Mouse (Mus musculus): ENCODE data around the gene Lrrc75b. TPM values are rescaled to one million over a fixed set of nuclear protein-coding genes. Genes with fewer than 3 reads are reported as not detected.

Lrrc75b gene
- total and polyA plus RNA-seq, 3 experiments = not detected

DNA sequence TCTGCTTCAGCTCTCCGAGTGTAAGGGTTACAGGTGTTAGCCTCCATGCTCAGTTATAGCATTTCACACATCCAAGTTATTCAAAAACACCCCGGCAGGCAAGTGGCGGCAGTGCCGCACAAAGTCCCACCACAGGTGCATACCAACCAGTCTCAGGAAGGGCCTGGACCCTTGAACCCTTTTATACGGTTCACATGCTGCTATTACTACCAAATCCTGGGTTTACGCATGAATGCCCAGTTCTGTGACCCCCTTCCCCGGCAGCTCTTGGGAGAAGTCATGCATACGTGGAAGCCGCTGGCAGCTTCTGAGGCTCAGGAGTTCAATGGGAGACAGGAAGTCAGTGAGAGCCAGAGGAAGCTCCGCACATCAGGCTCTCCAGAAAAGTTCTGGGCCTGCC lies 13.1 kb upstream of the Lrrc75b start:
- no peak for TF ChIP-seq KAT2A (conservative IDR thresholded peaks at IDR 0.05; ENCODE audit: low read depth, low read length)
- TF ChIP-seq SIN3A (IDR thresholded peaks at IDR 0.05; ENCODE audit: low read length) = no peak
- TF ChIP-seq JUND (IDR thresholded peaks at IDR 0.05; ENCODE audit: low read depth, low read length) = no peak
- TF ChIP-seq BHLHE40 (IDR thresholded peaks at IDR 0.05; ENCODE audit: borderline replicate concordance, low read depth, low read length) = no peak
- no peak for TF ChIP-seq MYB (IDR thresholded peaks at IDR 0.05; ENCODE audit: low read depth, low read length)
- no peak for TF ChIP-seq RAD21 (IDR thresholded peaks at IDR 0.05; ENCODE audit: low read depth, low read length)
- no peak for TF ChIP-seq USF2 (IDR thresholded peaks at IDR 0.05; ENCODE audit: borderline replicate concordance in 1 of 2, insufficient read depth in 1 of 2, low read depth in 1 of 2, low read length in 2 of 2)
- TF ChIP-seq ZKSCAN1 (IDR thresholded peaks at IDR 0.05; ENCODE audit: low read depth, low read length) = no peak
- TF ChIP-seq TBP (IDR thresholded peaks at IDR 0.05; ENCODE audit: low read depth, low read length) = no peak
- TF ChIP-seq TCF12 (IDR thresholded peaks at IDR 0.05; ENCODE audit: low read depth, low read length) = no peak
- TF ChIP-seq MYC (IDR thresholded peaks at IDR 0.05; ENCODE audit: low read depth, low read length) = no peak
- TF ChIP-seq NRF1 (IDR thresholded peaks at IDR 0.05; ENCODE audit: insufficient read depth, low read depth, low read length, poor library complexity, severe bottlenecking) = no peak
- TF ChIP-seq MAZ (IDR thresholded peaks at IDR 0.05; ENCODE audit: low read depth, low read length) = no peak
- TF ChIP-seq ZMIZ1 (IDR thresholded peaks at IDR 0.05; ENCODE audit: low read depth, low read length) = no peak
- Histone ChIP-seq H3K4me1 (ENCODE audit: control insufficient read depth in 1 of 2, insufficient read depth in 2 of 2, low read length in 2 of 2) (peaks cover 0 to 10% of the 10 kb centered on the region in 2 experiments; a peak in 2 of 4 replicates), H3K4me3 (ENCODE audit: control insufficient read depth in 1 of 2, insufficient read depth in 1 of 2, low read depth in 2 of 2, low read length in 2 of 2) (no peak overlapping the region), H3K27ac (ENCODE audit: control insufficient read depth, low read depth, low read length) (no peak overlapping the region), H3K9me3 (replicated peaks; ENCODE audit: insufficient read depth, low read length) (no peaks in the 10 kb centered on the region), H3K79me2 (ENCODE audit: control insufficient read depth, insufficient read depth, low read length, poor library complexity) (no peaks in the 10 kb centered on the region), H3K36me3 (ENCODE audit: control insufficient read depth in 1 of 2, insufficient read depth in 2 of 2, low read length in 2 of 2) (peaks cover 0 to 8% of the 10 kb centered on the region in 2 experiments; a peak in 1 of 4 replicates), H3K27me3 (ENCODE audit: control insufficient read depth in 1 of 2, insufficient read depth in 2 of 2, low read length in 2 of 2) (peaks cover 6 to 8% of the 10 kb centered on the region in 2 experiments; a peak in 2 of 4 replicates), H3K9ac (ENCODE audit: control insufficient read depth, low read depth, low read length, poor library complexity, severe bottlenecking) (no peak overlapping the region)
- DNase-seq (ENCODE audit: low read depth, low spot score) = no peak

DNA sequence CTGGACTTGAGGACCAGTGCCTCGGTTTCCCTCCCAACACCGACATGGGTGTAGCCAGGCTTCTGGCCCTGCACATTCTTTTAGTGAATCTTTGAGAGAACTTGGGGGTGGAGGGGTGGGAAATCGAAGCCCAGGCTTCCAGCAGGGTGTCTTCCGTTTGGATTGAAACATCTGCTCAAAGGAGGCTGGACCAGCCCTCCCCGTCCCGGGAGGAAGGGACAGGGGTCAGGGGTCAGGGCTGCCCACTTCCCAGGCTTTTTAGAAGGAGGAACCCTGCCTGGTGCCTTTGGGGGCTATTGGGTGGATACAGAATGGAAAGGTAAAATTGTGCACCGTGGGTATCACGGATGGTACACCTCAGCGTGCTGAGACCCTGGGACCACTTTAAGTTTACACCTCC lies 11.8 kb upstream of the Lrrc75b start:
- no peak for DNase-seq (ENCODE audit: low read depth, low spot score)
- no peak overlapping the region for H3K27ac ChIP-seq (ENCODE audit: control insufficient read depth, low read depth, low read length)
- no peak overlapping the region for H3K9ac ChIP-seq (ENCODE audit: control insufficient read depth, low read depth, low read length, poor library complexity, severe bottlenecking)
- TF ChIP-seq JUND (IDR thresholded peaks at IDR 0.05; ENCODE audit: low read depth, low read length) (no peak), SMC3 (IDR thresholded peaks at IDR 0.05; ENCODE audit: low read depth, low read length) (no peak), USF1 (IDR thresholded peaks at IDR 0.05; ENCODE audit: low read depth, low read length) (no peak), CHD1 (IDR thresholded peaks at IDR 0.05; ENCODE audit: low read depth, low read length) (no peak), EP300 (IDR thresholded peaks at IDR 0.05; ENCODE audit: low read depth in 1 of 2, low read length in 2 of 2) (no peak), MYC (IDR thresholded peaks at IDR 0.05; ENCODE audit: low read depth, low read length) (no peak), MAFK (IDR thresholded peaks at IDR 0.05; ENCODE audit: borderline replicate concordance, low read depth, low read length) (no peak)
- H3K79me2 ChIP-seq (ENCODE audit: control insufficient read depth, insufficient read depth, low read length, poor library complexity) = no peaks in the 10 kb centered on the region
- H3K9me3 ChIP-seq (replicated peaks; ENCODE audit: insufficient read depth, low read length) = no peaks in the 10 kb centered on the region
- H3K4me3 ChIP-seq (ENCODE audit: control insufficient read depth in 1 of 2, insufficient read depth in 1 of 2, low read depth in 2 of 2, low read length in 2 of 2) = no peak overlapping the region
- H3K4me1 ChIP-seq (ENCODE audit: control insufficient read depth in 1 of 2, insufficient read depth in 2 of 2, low read length in 2 of 2) = peaks cover 0 to 18% of the 10 kb centered on the region in 2 experiments; a peak in 2 of 4 replicates
- H3K36me3 ChIP-seq (ENCODE audit: control insufficient read depth in 1 of 2, insufficient read depth in 2 of 2, low read length in 2 of 2) = peaks cover 0 to 14% of the 10 kb centered on the region in 2 experiments; a peak in 1 of 4 replicates
- H3K27me3 ChIP-seq (ENCODE audit: control insufficient read depth in 1 of 2, insufficient read depth in 2 of 2, low read length in 2 of 2) = peaks cover 0 to 3% of the 10 kb centered on the region in 2 experiments; a peak in 2 of 4 replicates
